Mouse (Mus musculus): Measurements from ENCODE around the gene Dcaf11.

Gene Dcaf11

GRCm38 (mm10) chr14:55559799-55560201, at the start of gene Dcaf11:
Gene Dcaf11, plus strand, starts transcription at chr14:55560006.
- DNase-seq (ENCODE audit: low read depth) = peak; percentile 91

- DNase-seq (ENCODE audit: low read depth) = no peak
These were observed 49.6 kb upstream of the Dcaf11 start, which contains the start of gene Cpne6 for GRCm38 (mm10) chr14:55510125-55510731. Gene Cpne6, plus strand, starts transcription at chr14:55510445.

- DNase-seq (ENCODE audit: low read depth) = no peak
These were observed 48.8 kb upstream of the Dcaf11 start for GRCm38 (mm10) chr14:55511037-55511436.

GRCm38 (mm10) chr14:55513927-55514326, 45.9 kb upstream of the Dcaf11 start:
- no peak for DNase-seq (ENCODE audit: low read depth)

GRCm38 (mm10) chr14:55515846-55516245, 44.0 kb upstream of the Dcaf11 start:
- DNase-seq (ENCODE audit: low read depth) = no peak

- no peak for DNase-seq (ENCODE audit: low read depth)
These were observed 40.9 kb upstream of the Dcaf11 start for GRCm38 (mm10) chr14:55518897-55519296.

- no peak for DNase-seq (ENCODE audit: low read depth)
These were observed 40.2 kb upstream of the Dcaf11 start for GRCm38 (mm10) chr14:55519604-55520003.

GRCm38 (mm10) chr14:55520451-55521361, 39.1 kb upstream of the Dcaf11 start:
- DNase-seq (ENCODE audit: low read depth) = peak; percentile 47

GRCm38 (mm10) chr14:55524062-55524461, 35.7 kb upstream of the Dcaf11 start:
- no peak for DNase-seq (ENCODE audit: low read depth)

GRCm38 (mm10) chr14:55524785-55525184, 35.0 kb upstream of the Dcaf11 start, which contains the start of gene Nrl:
Gene Nrl, minus strand, starts transcription at chr14:55524981.
- DNase-seq (ENCODE audit: low read depth) = no peak

GRCm38 (mm10) chr14:55526674-55527073, 33.1 kb upstream of the Dcaf11 start:
- DNase-seq (ENCODE audit: low read depth) = no peak

GRCm38 (mm10) chr14:55527940-55528339, 31.9 kb upstream of the Dcaf11 start:
- DNase-seq (ENCODE audit: low read depth) = peak; percentile 72

GRCm38 (mm10) chr14:55536116-55536745, 23.6 kb upstream of the Dcaf11 start:
- DNase-seq (ENCODE audit: low read depth) = peak; percentile 52

- peak; percentile 55 for DNase-seq (ENCODE audit: low read depth)
These were observed 19.6 kb upstream of the Dcaf11 start, which contains the start of gene Pck2 for GRCm38 (mm10) chr14:55540067-55540786. Gene Pck2, plus strand, starts transcription at chr14:55540266.

GRCm38 (mm10) chr14:55540787-55541321, 19.0 kb upstream of the Dcaf11 start:
- peak; percentile 73 for DNase-seq (ENCODE audit: low read depth)

GRCm38 (mm10) chr14:55542268-55542667, 17.5 kb upstream of the Dcaf11 start:
- no peak for DNase-seq (ENCODE audit: low read depth)

GRCm38 (mm10) chr14:55544334-55544733, 15.5 kb upstream of the Dcaf11 start:
- DNase-seq (ENCODE audit: low read depth) = no peak

GRCm38 (mm10) chr14:55550191-55550590, 9.6 kb upstream of the Dcaf11 start:
- DNase-seq (ENCODE audit: low read depth) = no peak

GRCm38 (mm10) chr14:55551347-55551746, 8.5 kb upstream of the Dcaf11 start:
- DNase-seq (ENCODE audit: low read depth) = no peak

GRCm38 (mm10) chr14:55551794-55552193, 8.0 kb upstream of the Dcaf11 start:
- no peak for DNase-seq (ENCODE audit: low read depth)

- DNase-seq (ENCODE audit: low read depth) = peak; percentile 47
These were observed 5.2 kb upstream of the Dcaf11 start for GRCm38 (mm10) chr14:55554635-55555034.

GRCm38 (mm10) chr14:55555788-55556187, 4.0 kb upstream of the Dcaf11 start:
- DNase-seq (ENCODE audit: low read depth) = no peak
